In genomic region chr13:37602256-37602655, GRCm38 (mm10) we compare ENCODE assay signal across 14 mouse cellular contexts.
DNase-seq lines count a peak whose midpoint lies in the region; ATAC-seq and TF ChIP-seq lines count a peak whose summit lies in the region.
"Had no signal": no experiment of that assay in that cellular context is flagged by ENCODE, and none has a peak within 500 bp of the region (broad histone marks: within the 10 kb centered on the region; RNA-seq: fewer than 3 reads in every experiment).

No protein-coding gene starts in this region.

- no peaks in the 10 kb centered on the region for H3K4me1 ChIP-seq in midbrain, postnatal 0 days (ENCODE audit: insufficient read depth, low read length)
- no peaks in the 10 kb centered on the region for H3K4me1 ChIP-seq in midbrain, embryonic 13.5 days (replicated peaks)
- peaks cover 47% of the 10 kb centered on the region for H3K4me1 ChIP-seq in heart, embryonic 10.5 days
- H3K4me1 ChIP-seq: hindbrain, embryonic 13.5 days; limb, embryonic 12.5 days had no signal

- H3K9me3 ChIP-seq in midbrain, postnatal 0 days (ENCODE audit: low read length) = no peaks in the 10 kb centered on the region
- H3K9me3 ChIP-seq in midbrain, embryonic 13.5 days = no peaks in the 10 kb centered on the region
- H3K9me3 ChIP-seq in heart, embryonic 10.5 days = no peaks in the 10 kb centered on the region
- H3K9me3 ChIP-seq: hindbrain, embryonic 13.5 days; limb, embryonic 12.5 days had no signal

- H3K4me3 ChIP-seq in gastrocnemius, adult 2 months = no peak overlapping the region
- H3K4me3 ChIP-seq in midbrain, postnatal 0 days (ENCODE audit: low read depth, low read length) = no peak overlapping the region
- H3K4me3 ChIP-seq in midbrain, embryonic 13.5 days (replicated peaks) = no peak overlapping the region
- no peak overlapping the region for H3K4me3 ChIP-seq in heart, embryonic 10.5 days
- H3K4me3 ChIP-seq: hindbrain, embryonic 13.5 days; limb, embryonic 12.5 days had no signal

- no peak for ATAC-seq in midbrain, postnatal 0 days (ENCODE audit: low FRiP score)
- ATAC-seq in midbrain, embryonic 13.5 days = no peak

- peak overlapping the region; percentile 50 for H3K27ac ChIP-seq in gastrocnemius, adult 2 months
- no peak overlapping the region for H3K27ac ChIP-seq in midbrain, postnatal 0 days (ENCODE audit: low read depth, low read length)
- H3K27ac ChIP-seq in midbrain, embryonic 13.5 days = no peak overlapping the region
- H3K27ac ChIP-seq in heart, embryonic 10.5 days = peak overlapping the region; percentile 59; the same call in 1 of the 2 replicates
- H3K27ac ChIP-seq: hindbrain, embryonic 13.5 days; limb, embryonic 12.5 days had no signal

- H3K27me3 ChIP-seq in midbrain, postnatal 0 days (ENCODE audit: insufficient read depth, low read length) = no peaks in the 10 kb centered on the region
- H3K27me3 ChIP-seq in midbrain, embryonic 13.5 days = no peaks in the 10 kb centered on the region
- H3K27me3 ChIP-seq in heart, embryonic 10.5 days (ENCODE audit: insufficient read depth, poor library complexity, severe bottlenecking) = no peaks in the 10 kb centered on the region
- H3K27me3 ChIP-seq: hindbrain, embryonic 13.5 days; limb, embryonic 12.5 days had no signal

- WGBS in midbrain, postnatal 0 days = 71% methylated on average over 4 of the region's 4 CpGs
- 83% methylated on average over 4 of the region's 4 CpGs for WGBS in midbrain, embryonic 13.5 days
- 21% methylated on average over 4 of the region's 4 CpGs for WGBS in heart, embryonic 10.5 days

- no peak for TF ChIP-seq CTCF in gastrocnemius, adult 2 months (IDR thresholded peaks at IDR 0.05)
- no peak for TF ChIP-seq CTCF in midbrain, postnatal 0 days (IDR thresholded peaks at IDR 0.05)

- no peak overlapping the region for H3K4me2 ChIP-seq in midbrain, postnatal 0 days (ENCODE audit: low read depth, low read length, poor library complexity, severe bottlenecking)
- no peak overlapping the region for H3K4me2 ChIP-seq in midbrain, embryonic 13.5 days (replicated peaks)
- H3K4me2 ChIP-seq: hindbrain, embryonic 13.5 days; limb, embryonic 12.5 days had no signal

- intact Hi-C loops in gastrocnemius, adult 2 months (cut with DNase I) = no loop called here

- H3K9ac ChIP-seq in midbrain, postnatal 0 days (replicated peaks; ENCODE audit: low read length, poor library complexity, severe bottlenecking) = no peak overlapping the region
- no peak overlapping the region for H3K9ac ChIP-seq in midbrain, embryonic 13.5 days (replicated peaks)
- H3K9ac ChIP-seq: forebrain, postnatal 0 days; hindbrain, embryonic 13.5 days; limb, embryonic 12.5 days had no signal

- no peak for DNase-seq in gastrocnemius, adult 2 months
- DNase-seq in gastrocnemius, postnatal 4 days (ENCODE audit: low spot score in 2 of 2) = no peak
- peak; percentile 26 for DNase-seq in midbrain, postnatal 0 days (ENCODE audit: low spot score)
- DNase-seq in heart, embryonic 10.5 days (ENCODE audit: low spot score) = peak; percentile 86
- peak; percentile 48 for DNase-seq in skeletal muscle tissue, adult 2 months (ENCODE audit: low read depth, low spot score)
- no peak for DNase-seq in frontal cortex, postnatal 36 days (ENCODE audit: low spot score in 2 of 2)
- no peak for DNase-seq in left cerebral cortex, adult 8-10 months (ENCODE audit: low spot score in 2 of 2)
- DNase-seq: cerebellum, adult 9-11 months; forebrain, postnatal 0 days; lung, postnatal 4 days; thymus, adult 2 months had no signal

- no peaks in the 10 kb centered on the region for H3K36me3 ChIP-seq in midbrain, postnatal 0 days (ENCODE audit: insufficient read depth, low read length)
- H3K36me3 ChIP-seq in midbrain, embryonic 13.5 days = no peaks in the 10 kb centered on the region
- H3K36me3 ChIP-seq in heart, embryonic 10.5 days = no peaks in the 10 kb centered on the region
- H3K36me3 ChIP-seq: hindbrain, embryonic 13.5 days; limb, embryonic 12.5 days had no signal

Comparison
In these comparisons a context has a peak if more than half of its experiments do, and no peak if none do; other contexts are left out.
1. DNase-seq: peak in midbrain, postnatal 0 days (single experiment), heart, embryonic 10.5 days (single experiment) and skeletal muscle tissue, adult 2 months (single experiment); none in gastrocnemius, adult 2 months (single experiment), gastrocnemius, postnatal 4 days (0 of 2), frontal cortex, postnatal 36 days (0 of 2) and left cerebral cortex, adult 8-10 months (0 of 2).
2. H3K27ac ChIP-seq: peak in gastrocnemius, adult 2 months (single experiment) and heart, embryonic 10.5 days (single experiment); none in midbrain, postnatal 0 days (single experiment) and midbrain, embryonic 13.5 days (single experiment).